ENCODE assay signal across 9 mouse cellular contexts in the genomic region with DNA sequence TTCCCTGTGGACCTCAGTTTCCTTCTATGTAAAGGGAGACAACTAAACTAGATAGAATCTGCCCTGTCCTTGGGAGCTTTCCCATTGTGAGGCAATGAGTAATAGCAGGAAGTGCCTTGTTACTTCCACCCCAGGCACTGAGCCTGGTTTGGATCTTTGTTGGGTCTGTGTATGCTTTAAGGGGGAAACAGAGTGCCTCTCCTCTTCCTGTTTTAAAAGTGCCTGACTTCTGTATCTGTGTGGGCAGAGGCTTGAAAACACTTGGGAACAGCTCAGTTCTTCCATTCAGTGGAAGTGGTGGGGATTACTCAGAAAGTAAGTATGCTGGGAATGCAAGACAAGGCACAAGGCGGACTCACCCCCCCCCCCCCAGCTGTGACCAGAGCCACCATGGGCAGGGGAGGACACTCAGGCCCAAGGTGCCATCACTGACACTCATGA. TPM values are rescaled to one million over a fixed set of nuclear protein-coding genes. Genes with fewer than 3 reads are reported as not detected.
DNase-seq lines count a peak whose midpoint lies in the region; ATAC-seq and TF ChIP-seq lines count a peak whose summit lies in the region.
"Had no signal": no experiment of that assay in that cellular context is flagged by ENCODE, and none has a peak within 500 bp of the region (broad histone marks: within the 10 kb centered on the region; RNA-seq: fewer than 3 reads in every experiment).

No protein-coding gene starts in this region.

- WGBS in heart, postnatal 0 days = 6% methylated on average over 1 of the region's 1 CpGs
- WGBS in liver, embryonic 14.5 days (ENCODE audit: insufficient replicate concordance) = 67% methylated on average over 1 of the region's 1 CpGs
- 58% methylated on average over 1 of the region's 1 CpGs for WGBS in hindbrain, embryonic 14.5 days

- H3K27me3 ChIP-seq in heart, postnatal 0 days (ENCODE audit: control insufficient read depth, insufficient read depth, low read length) = no peaks in the 10 kb centered on the region
- no peaks in the 10 kb centered on the region for H3K27me3 ChIP-seq in liver, embryonic 14.5 days (ENCODE audit: control insufficient read depth, insufficient read depth, low read length)
- no peaks in the 10 kb centered on the region for H3K27me3 ChIP-seq in hindbrain, embryonic 14.5 days (ENCODE audit: control insufficient read depth, insufficient read depth, low read length)
- H3K27me3 ChIP-seq: neural tube, embryonic 12.5 days had no signal

- no peak for TF ChIP-seq CTCF in bone marrow macrophage, adult 2 months (IDR thresholded peaks at IDR 0.05; ENCODE audit: low read depth, low read length)
- TF ChIP-seq CTCF in heart, postnatal 0 days (IDR thresholded peaks at IDR 0.05; ENCODE audit: low read depth) = no peak
- TF ChIP-seq CTCF in liver, embryonic 14.5 days (IDR thresholded peaks at IDR 0.05; ENCODE audit: low read depth) = no peak

- ATAC-seq in heart, postnatal 0 days (ENCODE audit: insufficient read depth, low read depth) = peak; percentile 72
- ATAC-seq in liver, embryonic 14.5 days (ENCODE audit: insufficient read depth) = 0 out of 2 replicates have a peak, but pooled peaks have one; percentile 18
- ATAC-seq in hindbrain, embryonic 14.5 days (ENCODE audit: low FRiP score) = no peak

- H3K4me2 ChIP-seq in heart, postnatal 0 days (ENCODE audit: low read depth, low read length) = no peak overlapping the region
- H3K4me2 ChIP-seq in liver, embryonic 14.5 days (ENCODE audit: low read depth) = no peak overlapping the region
- no peak overlapping the region for H3K4me2 ChIP-seq in hindbrain, embryonic 14.5 days (replicated peaks)
- H3K4me2 ChIP-seq: neural tube, embryonic 12.5 days had no signal

- H3K4me3 ChIP-seq in bone marrow macrophage, adult 2 months (ENCODE audit: insufficient read depth, low read length) = no peak overlapping the region
- no peak overlapping the region for H3K4me3 ChIP-seq in heart, postnatal 0 days (ENCODE audit: low read depth, low read length)
- H3K4me3 ChIP-seq in liver, embryonic 14.5 days (ENCODE audit: insufficient read depth in 1 of 2, low read depth in 2 of 2, low read length in 2 of 2) = no peak overlapping the region
- no peak overlapping the region for H3K4me3 ChIP-seq in hindbrain, embryonic 14.5 days (replicated peaks; ENCODE audit: low read length)
- H3K4me3 ChIP-seq: neural tube, embryonic 12.5 days had no signal

- TF ChIP-seq EP300 in heart, postnatal 0 days (IDR thresholded peaks at IDR 0.05; ENCODE audit: low read depth) = 0 out of 2 replicates have a peak, but pooled peaks have one; percentile 42
- no peak for TF ChIP-seq EP300 in liver, embryonic 14.5 days (IDR thresholded peaks at IDR 0.05; ENCODE audit: low read depth)

- H3K36me3 ChIP-seq in heart, postnatal 0 days (replicated peaks; ENCODE audit: control insufficient read depth, insufficient read depth, low read length) = peaks cover 35% of the 10 kb centered on the region
- no peaks in the 10 kb centered on the region for H3K36me3 ChIP-seq in liver, embryonic 14.5 days (replicated peaks; ENCODE audit: control insufficient read depth, insufficient read depth, low read depth)
- H3K36me3 ChIP-seq in hindbrain, embryonic 14.5 days (replicated peaks; ENCODE audit: control insufficient read depth, insufficient read depth) = no peaks in the 10 kb centered on the region
- H3K36me3 ChIP-seq: neural tube, embryonic 12.5 days had no signal

- no peaks in the 10 kb centered on the region for H3K9me3 ChIP-seq in heart, postnatal 0 days (replicated peaks; ENCODE audit: control insufficient read depth, low read length)
- H3K9me3 ChIP-seq in liver, embryonic 14.5 days (ENCODE audit: control insufficient read depth, low read length) = no peaks in the 10 kb centered on the region
- H3K9me3 ChIP-seq in hindbrain, embryonic 14.5 days (ENCODE audit: control insufficient read depth, low read length) = no peaks in the 10 kb centered on the region
- H3K9me3 ChIP-seq: neural tube, embryonic 12.5 days had no signal

- no peak for TF ChIP-seq POLR2A in bone marrow macrophage, adult 2 months (IDR thresholded peaks at IDR 0.05; ENCODE audit: borderline replicate concordance, low read depth, low read length)

- peak; percentile 81 for DNase-seq in 3134 (ENCODE audit: extremely low read depth, insufficient read length, low spot score)
- peak; percentile 88 for DNase-seq in heart, postnatal 0 days (ENCODE audit: low spot score)
- no peak for DNase-seq in liver, embryonic 14.5 days (ENCODE audit: low read depth in 3 of 3, low spot score in 3 of 3)
- DNase-seq in testis, postnatal 14 days (ENCODE audit: low spot score) = no peak
- DNase-seq in layer of hippocampus, adult 18-20 months (ENCODE audit: low spot score in 2 of 2) = no peak
- no peak for DNase-seq in hindbrain, embryonic 14.5 days (ENCODE audit: low spot score)
- no peak for DNase-seq in ovary, postnatal 10 days (ENCODE audit: low spot score)

- no peak overlapping the region; the same call in 1 of the 2 replicates for H3K9ac ChIP-seq in heart, postnatal 0 days (replicated peaks; ENCODE audit: low read depth, low read length)
- H3K9ac ChIP-seq in liver, embryonic 14.5 days (replicated peaks) = no peak overlapping the region
- H3K9ac ChIP-seq in hindbrain, embryonic 14.5 days = no peak overlapping the region
- H3K9ac ChIP-seq: neural tube, embryonic 12.5 days had no signal

- H3K27ac ChIP-seq in bone marrow macrophage, adult 2 months (ENCODE audit: insufficient read depth, low read depth, low read length) = peak overlapping the region; percentile 89
- H3K27ac ChIP-seq in heart, postnatal 0 days (ENCODE audit: low read depth) = peak overlapping the region; percentile 94
- H3K27ac ChIP-seq in liver, embryonic 14.5 days = no peak overlapping the region
- no peak overlapping the region for H3K27ac ChIP-seq in hindbrain, embryonic 14.5 days
- H3K27ac ChIP-seq: neural tube, embryonic 12.5 days had no signal

- H3K4me1 ChIP-seq in bone marrow macrophage, adult 2 months (ENCODE audit: control insufficient read depth, insufficient read depth, low read length) = peaks cover 82% of the 10 kb centered on the region
- peaks cover 84% of the 10 kb centered on the region for H3K4me1 ChIP-seq in heart, postnatal 0 days (ENCODE audit: control insufficient read depth, insufficient read depth)
- H3K4me1 ChIP-seq in liver, embryonic 14.5 days (replicated peaks; ENCODE audit: control insufficient read depth in 2 of 2, insufficient read depth in 2 of 2, low read length in 1 of 2) = peaks cover 0 to 13% of the 10 kb centered on the region in 2 experiments; a peak in 2 of 4 replicates
- no peaks in the 10 kb centered on the region for H3K4me1 ChIP-seq in hindbrain, embryonic 14.5 days (replicated peaks; ENCODE audit: control insufficient read depth, insufficient read depth, low read length)

RNA-seq across cellular contexts. Expression of gene Ehd4, which starts 25.8 kb away (rescaled TPM):
- 327 and 347 TPM in 2 replicates for polyA plus RNA-seq in bone marrow macrophage, adult 2 months (2012; ENCODE audit: insufficient read depth, insufficient read length, missing spikeins)
- total RNA-seq in heart, postnatal 0 days (2014; rRNA removed; ENCODE audit: low replicate concordance) = 231 and 250 TPM in 2 replicates
- polyA plus RNA-seq in heart, postnatal 0 days (2015; fragmentation: Nextera tagmentation; extraction: Ambion mirVana) = 438 and 547 TPM in 2 replicates
- polyA plus RNA-seq in liver, embryonic 14.5 days (2012; rRNA removed) = 4.7 and 6.8 TPM in 2 replicates
- 15.9 and 17.2 TPM in 2 replicates for polyA plus RNA-seq in liver, embryonic 14.5 days (2014; fragmentation: Nextera tagmentation; extraction: Ambion mirVana)
- 1 to 10 TPM; 8.5 to 8.9 TPM for total RNA-seq in layer of hippocampus, adult 18-20 months (2021)
- polyA plus RNA-seq in hindbrain, embryonic 14.5 days (2014; fragmentation: Nextera tagmentation; extraction: Ambion mirVana) = 13.9 and 15.8 TPM in 2 replicates

Comparison
In these comparisons a context has a peak if more than half of its experiments do, and no peak if none do; other contexts are left out.
1. DNase-seq: peak in 3134 (single experiment) and heart, postnatal 0 days (single experiment); none in liver, embryonic 14.5 days (0 of 3), testis, postnatal 14 days (single experiment), layer of hippocampus, adult 18-20 months (0 of 2), hindbrain, embryonic 14.5 days (single experiment) and ovary, postnatal 10 days (single experiment).
2. H3K27ac ChIP-seq: peak in bone marrow macrophage, adult 2 months (single experiment) and heart, postnatal 0 days (single experiment); none in liver, embryonic 14.5 days (single experiment) and hindbrain, embryonic 14.5 days (single experiment).
3. RNA of gene Ehd4, which starts 25.8 kb away (polyA plus RNA-seq): 438 to 547 TPM in heart, postnatal 0 days and 327 to 347 TPM in bone marrow macrophage, adult 2 months; 4.7 to 17.2 TPM in liver, embryonic 14.5 days and 13.9 to 15.8 TPM in hindbrain, embryonic 14.5 days; every median in the first group is over 10 times any median in the second.